9 mouse cellular contexts compared by ENCODE assay signal in the genomic region with DNA sequence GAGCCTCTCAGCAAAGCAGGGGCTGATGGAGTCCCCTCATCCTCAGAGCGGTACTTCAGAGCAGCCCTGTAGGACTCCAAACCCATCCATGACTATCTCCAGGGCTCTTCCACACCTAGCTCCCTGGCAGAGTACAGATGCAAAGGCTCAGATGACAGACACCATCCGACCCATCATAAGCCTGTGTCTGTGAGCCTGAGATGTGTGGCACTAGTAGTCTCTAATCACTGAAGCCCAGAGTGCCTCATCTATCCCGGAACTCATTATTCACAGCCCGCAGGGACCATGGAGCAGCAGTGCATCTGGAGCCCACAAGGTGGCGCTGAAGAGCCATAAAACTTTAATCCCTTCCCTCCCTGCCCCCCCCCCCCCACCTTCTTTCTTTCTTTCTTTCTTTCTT. TPM values are rescaled to one million over a fixed set of nuclear protein-coding genes. Genes with fewer than 3 reads are reported as not detected.
DNase-seq lines count a peak whose midpoint lies in the region; ATAC-seq and TF ChIP-seq lines count a peak whose summit lies in the region.
"Had no signal": no experiment of that assay in that cellular context is flagged by ENCODE, and none has a peak within 500 bp of the region (broad histone marks: within the 10 kb centered on the region; RNA-seq: fewer than 3 reads in every experiment).

No protein-coding gene starts in this region.

- no peak for TF ChIP-seq POLR2A in embryonic fibroblast, embryonic 13.5 days (IDR thresholded peaks at IDR 0.05; ENCODE audit: low read depth, low read length)

- H3K27ac ChIP-seq in embryonic fibroblast, embryonic 13.5 days (ENCODE audit: insufficient read depth, low read length): no peak overlapping the region
- H3K27ac ChIP-seq in lung, embryonic 14.5 days (ENCODE audit: low read depth): no peak overlapping the region
- H3K27ac ChIP-seq: embryonic facial prominence, embryonic 12.5 days had no signal

- peak; percentile 47 to 53 for DNase-seq in adrenal gland, postnatal 4 days (ENCODE audit: low spot score in 2 of 2)
- peak; percentile 19 for DNase-seq in heart, postnatal 25 days (ENCODE audit: low spot score)
- DNase-seq in layer of hippocampus, adult 11-12 months (ENCODE audit: low spot score): peak; percentile 81
- DNase-seq in lung, embryonic 14.5 days: peak; percentile 90
- DNase-seq in ovary, postnatal 14 days (ENCODE audit: low spot score): peak; percentile 69
- peak; percentile 63 to 81 for DNase-seq in thymus, postnatal 10 days (ENCODE audit: low spot score in 2 of 2)

- no peaks in the 10 kb centered on the region for H3K9me3 ChIP-seq in lung, embryonic 14.5 days (ENCODE audit: low read depth, low read length)
- H3K9me3 ChIP-seq: embryonic facial prominence, embryonic 12.5 days had no signal

- peak; percentile 57; the same call in 1 of the 2 replicates for TF ChIP-seq CTCF in embryonic fibroblast, embryonic 13.5 days (IDR thresholded peaks at IDR 0.05; ENCODE audit: borderline replicate concordance, insufficient read depth, low read length)
- peak; percentile 74 for TF ChIP-seq CTCF in lung, embryonic 14.5 days (IDR thresholded peaks at IDR 0.05; ENCODE audit: low read depth)

- intact Hi-C loops in heart, postnatal 25 days (cut with DNase I): loop anchor here (5.0 kb wide), 1 partner anchor 180 kb away; no protein-coding TSS in a partner anchor

- no peak overlapping the region for H3K9ac ChIP-seq in lung, embryonic 14.5 days
- H3K9ac ChIP-seq: embryonic facial prominence, embryonic 12.5 days had no signal

- peaks cover 5% of the 10 kb centered on the region; the same call in 1 of the 2 replicates for H3K36me3 ChIP-seq in lung, embryonic 14.5 days (ENCODE audit: insufficient read depth)

- no peak overlapping the region for H3K4me3 ChIP-seq in embryonic fibroblast, embryonic 13.5 days (ENCODE audit: insufficient read depth, low read length)
- no peak overlapping the region for H3K4me3 ChIP-seq in lung, embryonic 14.5 days (ENCODE audit: low read depth, low read length)
- H3K4me3 ChIP-seq: embryonic facial prominence, embryonic 12.5 days had no signal

- ATAC-seq in CD4-positive, CD25-positive, alpha-beta regulatory T cell, adult 4 months: peak; percentile 54
- ATAC-seq in lung, embryonic 14.5 days (ENCODE audit: insufficient read depth): no peak; the same call in 1 of the 2 replicates

- H3K27me3 ChIP-seq in lung, embryonic 14.5 days (ENCODE audit: insufficient read depth, low read length): no peaks in the 10 kb centered on the region
- H3K27me3 ChIP-seq: embryonic facial prominence, embryonic 12.5 days had no signal

- 17% methylated on average over 5 of the region's 5 CpGs for WGBS in lung, embryonic 14.5 days

- no peak overlapping the region for H3K4me2 ChIP-seq in lung, embryonic 14.5 days
- H3K4me2 ChIP-seq: embryonic facial prominence, embryonic 12.5 days had no signal

- H3K4me1 ChIP-seq in embryonic fibroblast, embryonic 13.5 days (ENCODE audit: control insufficient read depth, insufficient read depth, low read length): no peaks in the 10 kb centered on the region
- H3K4me1 ChIP-seq in lung, embryonic 14.5 days (ENCODE audit: insufficient read depth): no peaks in the 10 kb centered on the region
- H3K4me1 ChIP-seq: embryonic facial prominence, embryonic 12.5 days had no signal

RNA-seq across cellular contexts. Expression of gene Meis3, which starts 17.4 kb away (rescaled TPM):
- polyA plus RNA-seq in CD4-positive, CD25-positive, alpha-beta regulatory T cell, adult 4 months (2017; shearing (Covaris generic)): 10 to 100 TPM; 23.0 to 26.2 TPM
- total RNA-seq in adrenal gland, postnatal 4 days (2021): 10 to 100 TPM; 18.8 to 22.0 TPM
- 22.4 and 23.8 TPM in 2 replicates for polyA plus RNA-seq in embryonic fibroblast, embryonic 13.5 days (2011; ENCODE audit: insufficient read length, low read depth, missing spikeins)
- 1 to 10 TPM; 4.4 to 5.3 TPM for total RNA-seq in heart, postnatal 25 days (2021)
- 21.0 and 24.9 TPM in 2 replicates for polyA plus RNA-seq in lung, embryonic 14.5 days (2014; fragmentation: Nextera tagmentation; extraction: Ambion mirVana)

RNA-seq across cellular contexts. Expression of gene Dhx34, which starts 29.5 kb away (rescaled TPM):
- 10 to 100 TPM in 1 of 2 experiments, 1 to 10 TPM in 1; 9.3 to 13.7 TPM for polyA plus RNA-seq in CD4-positive, CD25-positive, alpha-beta regulatory T cell, adult 4 months (2017; shearing (Covaris generic))
- 10 to 100 TPM; 20.9 to 21.9 TPM for total RNA-seq in adrenal gland, postnatal 4 days (2021)
- 6.6 and 8.4 TPM in 2 replicates for polyA plus RNA-seq in embryonic fibroblast, embryonic 13.5 days (2011; ENCODE audit: insufficient read length, low read depth, missing spikeins)
- 1 to 10 TPM; 8.3 TPM for total RNA-seq in heart, postnatal 25 days (2021)
- 11.2 and 13.8 TPM in 2 replicates for polyA plus RNA-seq in lung, embryonic 14.5 days (2014; fragmentation: Nextera tagmentation; extraction: Ambion mirVana)

RNA-seq across cellular contexts. Expression of gene C5ar2, which starts 51.6 kb away (rescaled TPM):
- polyA plus RNA-seq in CD4-positive, CD25-positive, alpha-beta regulatory T cell, adult 4 months (2017; shearing (Covaris generic)): under 1 TPM in 1 of 2 experiments, not detected in 1; 0.15 TPM
- under 1 TPM; 0.45 to 0.48 TPM for total RNA-seq in adrenal gland, postnatal 4 days (2021)
- polyA plus RNA-seq in embryonic fibroblast, embryonic 13.5 days (2011; ENCODE audit: insufficient read length, low read depth, missing spikeins): 0.19 TPM in 1 of 2 replicates, not detected in the other
- total RNA-seq in heart, postnatal 25 days (2021): 1 to 10 TPM; 1.4 to 1.9 TPM
- polyA plus RNA-seq in lung, embryonic 14.5 days (2014; fragmentation: Nextera tagmentation; extraction: Ambion mirVana): 0.05 and 0.18 TPM in 2 replicates
- polyA plus RNA-seq: embryonic facial prominence, embryonic 12.5 days had no signal

Comparison
In these comparisons a context has a peak if more than half of its experiments do, and no peak if none do; other contexts are left out.
1. DNase-seq: peak in every context shown above with its lines; median percentile 90 in lung, embryonic 14.5 days; 81 in layer of hippocampus, adult 11-12 months; 72 in thymus, postnatal 10 days; 69 in ovary, postnatal 14 days; 50 in adrenal gland, postnatal 4 days; 19 in heart, postnatal 25 days.